Comparison of ENCODE assay signal across 18 mouse cellular contexts in genomic region chr1:82647989-82648388, GRCm38 (mm10).
DNase-seq lines count a peak whose midpoint lies in the region; ATAC-seq and TF ChIP-seq lines count a peak whose summit lies in the region.
"Had no signal": no experiment of that assay in that cellular context is flagged by ENCODE, and none has a peak within 500 bp of the region (broad histone marks: within the 10 kb centered on the region; RNA-seq: fewer than 3 reads in every experiment).

No protein-coding gene starts in this region.

- peak; percentile 69 for ATAC-seq in frontal cortex, adult (ENCODE audit: low TSS enrichment)
- peak; percentile 97 for ATAC-seq in G1E (ENCODE audit: extremely low read depth, insufficient number of reproducible peaks, low FRiP score, poor library complexity, severe bottlenecking)
- no peak; the same call in 1 of the 2 replicates for ATAC-seq in megakaryocyte progenitor cell, adult 5-6 weeks (replicated peaks; ENCODE audit: poor library complexity)
- ATAC-seq: forebrain, embryonic 13.5 days; intestine, embryonic 16.5 days had no signal

- H3K27ac ChIP-seq in heart, embryonic 10.5 days: no peak overlapping the region
- H3K27ac ChIP-seq: embryonic facial prominence, embryonic 12.5 days; forebrain, embryonic 13.5 days; gastrocnemius, adult 2 months; lung, embryonic 15.5 days; midbrain, embryonic 10.5 days had no signal

- no peaks in the 10 kb centered on the region for H3K27me3 ChIP-seq in G1E (ENCODE audit: insufficient read depth, low read length)
- 0 out of 2 replicates have a peak, but pooled peaks cover 5% of the 10 kb centered on the region for H3K27me3 ChIP-seq in heart, embryonic 10.5 days (ENCODE audit: insufficient read depth, poor library complexity, severe bottlenecking)
- H3K27me3 ChIP-seq: embryonic facial prominence, embryonic 12.5 days; forebrain, embryonic 13.5 days; lung, embryonic 15.5 days had no signal

- peak overlapping the region; percentile 66 for H3K4me3 ChIP-seq in G1E (ENCODE audit: low read depth, low read length)
- H3K4me3 ChIP-seq in heart, embryonic 10.5 days: peak overlapping the region; percentile 47
- H3K4me3 ChIP-seq: embryonic facial prominence, embryonic 12.5 days; forebrain, embryonic 13.5 days; gastrocnemius, adult 2 months; lung, embryonic 15.5 days; midbrain, embryonic 10.5 days had no signal

- WGBS in heart, embryonic 10.5 days: 24% methylated on average over 10 of the region's 10 CpGs

- TF ChIP-seq CTCF in G1E (IDR thresholded peaks at IDR 0.05; ENCODE audit: low read depth, low read length): no peak

- no peaks in the 10 kb centered on the region for H3K9me3 ChIP-seq in G1E (replicated peaks)
- H3K9me3 ChIP-seq in heart, embryonic 10.5 days: no peaks in the 10 kb centered on the region
- H3K9me3 ChIP-seq: embryonic facial prominence, embryonic 12.5 days; forebrain, embryonic 13.5 days; lung, embryonic 15.5 days; midbrain, embryonic 10.5 days had no signal

- peaks cover 4% of the 10 kb centered on the region for H3K36me3 ChIP-seq in G1E (replicated peaks)
- H3K36me3 ChIP-seq in heart, embryonic 10.5 days: no peaks in the 10 kb centered on the region
- H3K36me3 ChIP-seq: embryonic facial prominence, embryonic 12.5 days; lung, embryonic 15.5 days; midbrain, embryonic 10.5 days had no signal

- peaks cover 48% of the 10 kb centered on the region for H3K4me1 ChIP-seq in G1E (ENCODE audit: insufficient read depth, low read depth, low read length)
- no peaks in the 10 kb centered on the region for H3K4me1 ChIP-seq in heart, embryonic 10.5 days
- H3K4me1 ChIP-seq: embryonic facial prominence, embryonic 12.5 days; forebrain, embryonic 13.5 days; lung, embryonic 15.5 days; midbrain, embryonic 10.5 days had no signal

- no peak for DNase-seq in frontal cortex, postnatal 10 days (ENCODE audit: low spot score in 2 of 2)
- peak; percentile 60 for DNase-seq in G1E (ENCODE audit: low spot score)
- no peak for DNase-seq in heart, embryonic 10.5 days (ENCODE audit: low spot score)
- peak; percentile 62 for DNase-seq in liver
- no peak for DNase-seq in layer of hippocampus, adult 9-10 months (ENCODE audit: low spot score)
- DNase-seq in kidney, postnatal 10 days: no peak
- DNase-seq: adrenal gland, postnatal 10 days; cerebellum, postnatal 36 days; gastrocnemius, adult 2 months; kidney, postnatal 25 days; thymus, postnatal 4 days had no signal

Comparison
In these comparisons a context has a peak if more than half of its experiments do, and no peak if none do; other contexts are left out.
1. DNase-seq: peak in G1E (single experiment) and liver (single experiment); none in frontal cortex, postnatal 10 days (0 of 2), heart, embryonic 10.5 days (single experiment), layer of hippocampus, adult 9-10 months (single experiment) and kidney, postnatal 10 days (single experiment).